8 mouse cellular contexts compared by ENCODE assay signal in genomic region chr2:61711108-61712040, GRCm38 (mm10). TPM values are rescaled to one million over a fixed set of nuclear protein-coding genes. Genes with fewer than 3 reads are reported as not detected.
DNase-seq lines count a peak whose midpoint lies in the region; ATAC-seq and TF ChIP-seq lines count a peak whose summit lies in the region.

Gene Psmd14 (plus strand): TSS chr2:61711694.

- H3K9ac ChIP-seq in heart, embryonic 15.5 days: peak within 1 kb of the TSS; percentile 94
- H3K9ac ChIP-seq in liver, embryonic 14.5 days (replicated peaks): peak within 1 kb of the TSS; percentile 96
- peak within 1 kb of the TSS; percentile 90 for H3K9ac ChIP-seq in neural tube, embryonic 11.5 days (ENCODE audit: low read length)
- peak within 1 kb of the TSS; percentile 92 for H3K9ac ChIP-seq in stomach, postnatal 0 days (ENCODE audit: low read length)

- H3K27me3 ChIP-seq in forebrain, embryonic 10.5 days (ENCODE audit: poor library complexity, severe bottlenecking): no peaks in the 10 kb centered on the region
- no peaks in the 10 kb centered on the region for H3K27me3 ChIP-seq in heart, embryonic 15.5 days
- no peaks in the 10 kb centered on the region for H3K27me3 ChIP-seq in liver, embryonic 14.5 days (ENCODE audit: control insufficient read depth, insufficient read depth, low read length)
- no peaks in the 10 kb centered on the region for H3K27me3 ChIP-seq in neural tube, embryonic 11.5 days (ENCODE audit: control insufficient read depth, insufficient read depth, low read length)
- H3K27me3 ChIP-seq in stomach, postnatal 0 days (ENCODE audit: control insufficient read depth, insufficient read depth, low read length): no peaks in the 10 kb centered on the region

- peaks cover 4% of the 10 kb centered on the region; the same call in 1 of the 2 replicates for H3K9me3 ChIP-seq in forebrain, embryonic 10.5 days
- no peaks in the 10 kb centered on the region; the same call in 1 of the 2 replicates for H3K9me3 ChIP-seq in heart, embryonic 15.5 days (replicated peaks)
- no peaks in the 10 kb centered on the region for H3K9me3 ChIP-seq in liver, embryonic 14.5 days (ENCODE audit: control insufficient read depth, low read length)
- H3K9me3 ChIP-seq in neural tube, embryonic 11.5 days (ENCODE audit: control insufficient read depth, low read length): no peaks in the 10 kb centered on the region
- no peaks in the 10 kb centered on the region for H3K9me3 ChIP-seq in stomach, postnatal 0 days (ENCODE audit: control insufficient read depth, low read length)

- 7% methylated on average over 39 of the region's 52 CpGs for WGBS in forebrain, embryonic 10.5 days
- WGBS in heart, embryonic 15.5 days: 5% methylated on average over 47 of the region's 52 CpGs
- WGBS in liver, embryonic 14.5 days (ENCODE audit: insufficient replicate concordance): 5% methylated on average over 50 of the region's 52 CpGs
- 6% methylated on average over 43 of the region's 52 CpGs for WGBS in neural tube, embryonic 11.5 days
- 3% methylated on average over 41 of the region's 52 CpGs for WGBS in stomach, postnatal 0 days

- H3K4me1 ChIP-seq in forebrain, embryonic 10.5 days: peaks cover 12% of the 10 kb centered on the region
- H3K4me1 ChIP-seq in heart, embryonic 15.5 days (replicated peaks): peaks cover 12% of the 10 kb centered on the region
- peaks cover 8 to 10% of the 10 kb centered on the region in 2 experiments for H3K4me1 ChIP-seq in liver, embryonic 14.5 days (replicated peaks; ENCODE audit: control insufficient read depth in 2 of 2, insufficient read depth in 2 of 2, low read length in 1 of 2)
- H3K4me1 ChIP-seq in neural tube, embryonic 11.5 days (ENCODE audit: control insufficient read depth, insufficient read depth, low read length): no peaks in the 10 kb centered on the region
- no peaks in the 10 kb centered on the region for H3K4me1 ChIP-seq in stomach, postnatal 0 days (replicated peaks; ENCODE audit: control insufficient read depth, insufficient read depth)

- H3K4me3 ChIP-seq in forebrain, embryonic 10.5 days: peak within 1 kb of the TSS; percentile 72
- H3K4me3 ChIP-seq in heart, embryonic 15.5 days: peak within 1 kb of the TSS; percentile 100
- H3K4me3 ChIP-seq in liver, embryonic 14.5 days (ENCODE audit: insufficient read depth in 1 of 2, low read depth in 2 of 2, low read length in 2 of 2): peak within 1 kb of the TSS; percentile 83 to 85
- H3K4me3 ChIP-seq in neural tube, embryonic 11.5 days (ENCODE audit: low read depth, low read length): peak within 1 kb of the TSS; percentile 90
- peak within 1 kb of the TSS; percentile 76 for H3K4me3 ChIP-seq in stomach, postnatal 0 days (ENCODE audit: low read depth, low read length)

- peak; percentile 92 for ATAC-seq in CD4-positive, CD25-positive, alpha-beta regulatory T cell, adult 4 months
- ATAC-seq in heart, embryonic 15.5 days (replicated peaks; ENCODE audit: insufficient number of reproducible peaks, insufficient read depth, low FRiP score, low read depth): peak; percentile 96
- ATAC-seq in liver, embryonic 14.5 days (ENCODE audit: insufficient read depth): peak; percentile 96
- peak; percentile 97 for ATAC-seq in neural tube, embryonic 11.5 days (ENCODE audit: insufficient read depth, low FRiP score, low TSS enrichment)
- peak; percentile 98 for ATAC-seq in stomach, postnatal 0 days (ENCODE audit: low FRiP score, low TSS enrichment)

- H3K4me2 ChIP-seq in heart, embryonic 15.5 days: peak within 1 kb of the TSS; percentile 68
- H3K4me2 ChIP-seq in liver, embryonic 14.5 days (ENCODE audit: low read depth): peak within 1 kb of the TSS; percentile 79
- H3K4me2 ChIP-seq in neural tube, embryonic 11.5 days (ENCODE audit: low read depth): peak within 1 kb of the TSS; percentile 61
- H3K4me2 ChIP-seq in stomach, postnatal 0 days (replicated peaks; ENCODE audit: low read depth): peak within 1 kb of the TSS; percentile 57

- DNase-seq in c-Kit-negative CD71-positive TER-119-positive erythroid progenitor cells, embryonic 14.5 days (ENCODE audit: low read depth, low spot score): peak; percentile 84
- peak; percentile 95 for DNase-seq in forebrain, embryonic 10.5 days (ENCODE audit: extremely low spot score, low spot score)
- peak; percentile 90 to 95 for DNase-seq in kidney, postnatal 25 days
- peak; percentile 90 for DNase-seq in liver, embryonic 14.5 days (ENCODE audit: low read depth in 3 of 3, low spot score in 3 of 3)
- DNase-seq in neural tube, embryonic 11.5 days (ENCODE audit: low spot score): peak; percentile 87
- peak; percentile 97 for DNase-seq in stomach, postnatal 0 days (ENCODE audit: low spot score)

- peaks cover 12% of the 10 kb centered on the region for H3K36me3 ChIP-seq in forebrain, embryonic 10.5 days (replicated peaks)
- H3K36me3 ChIP-seq in heart, embryonic 15.5 days: no peaks in the 10 kb centered on the region
- H3K36me3 ChIP-seq in liver, embryonic 14.5 days (replicated peaks; ENCODE audit: control insufficient read depth, insufficient read depth, low read depth): no peaks in the 10 kb centered on the region; the same call in 1 of the 2 replicates
- no peaks in the 10 kb centered on the region for H3K36me3 ChIP-seq in neural tube, embryonic 11.5 days (ENCODE audit: control insufficient read depth, insufficient read depth, low read length)
- H3K36me3 ChIP-seq in stomach, postnatal 0 days (ENCODE audit: control insufficient read depth, insufficient read depth, low read length): no peaks in the 10 kb centered on the region

- TF ChIP-seq EP300 in liver, embryonic 14.5 days (IDR thresholded peaks at IDR 0.05; ENCODE audit: low read depth): no peak
- no peak for TF ChIP-seq EP300 in stomach, postnatal 0 days (optimal IDR thresholded peaks at IDR 0.05)

- H3K27ac ChIP-seq in forebrain, embryonic 10.5 days: peak within 1 kb of the TSS; percentile 92
- H3K27ac ChIP-seq in heart, embryonic 15.5 days: peak within 1 kb of the TSS; percentile 86
- H3K27ac ChIP-seq in liver, embryonic 14.5 days: peak within 1 kb of the TSS; percentile 92
- H3K27ac ChIP-seq in neural tube, embryonic 11.5 days (ENCODE audit: low read depth, low read length): peak within 1 kb of the TSS; percentile 74
- H3K27ac ChIP-seq in stomach, postnatal 0 days (replicated peaks): peak within 1 kb of the TSS; percentile 94

- no peak for TF ChIP-seq CTCF in liver, embryonic 14.5 days (IDR thresholded peaks at IDR 0.05; ENCODE audit: low read depth)
- no peak for TF ChIP-seq CTCF in stomach, postnatal 0 days (IDR thresholded peaks at IDR 0.05; ENCODE audit: low read depth)

RNA-seq across cellular contexts. Expression of gene Psmd14, which starts in this region (rescaled TPM):
- 100 to 1,000 TPM; 180 to 182 TPM for polyA plus RNA-seq in CD4-positive, CD25-positive, alpha-beta regulatory T cell, adult 4 months (2017; shearing (Covaris generic))
- polyA plus RNA-seq in forebrain, embryonic 10.5 days (2016; fragmentation: Nextera tagmentation; extraction: Ambion mirVana): 287 and 291 TPM in 2 replicates
- polyA plus RNA-seq in heart, embryonic 15.5 days (2015; fragmentation: Nextera tagmentation; extraction: Ambion mirVana): 111 and 118 TPM in 2 replicates
- 32.0 and 48.8 TPM in 2 replicates for polyA plus RNA-seq in liver, embryonic 14.5 days (2012; rRNA removed)
- 131 and 134 TPM in 2 replicates for polyA plus RNA-seq in liver, embryonic 14.5 days (2014; fragmentation: Nextera tagmentation; extraction: Ambion mirVana)
- polyA plus RNA-seq in neural tube, embryonic 11.5 days (2014; fragmentation: Nextera tagmentation; extraction: Ambion mirVana): 268 TPM in 2 replicates
- polyA plus RNA-seq in stomach, postnatal 0 days (2015; fragmentation: Nextera tagmentation; extraction: Ambion mirVana): 118 and 128 TPM in 2 replicates

Comparison
In these comparisons a context has a peak if more than half of its experiments do, and no peak if none do; other contexts are left out.
1. Peak in every context shown above with its lines: DNase-seq, ATAC-seq, H3K4me3 ChIP-seq and H3K27ac ChIP-seq.